Mouse (Mus musculus) c-Kit-positive CD71-positive TER-119-negative erythroid progenitor cells, embryonic 14.5 days (primary cell): ENCODE measurements around the gene Mtg1.

Experiments used
- DNase-seq: peaks from one replicate; pipeline ENCODE4 v3.0.0-alpha.2; 2013; ENCODE audit warnings: low read depth

Mtg1 gene

GRCm38 (mm10) chr7:140188391-140189328 lies 51.3 kb downstream of the Mtg1 start:
- peak; percentile 70 for DNase-seq

- DNase-seq = no peak
Measured at GRCm38 (mm10) chr7:140190435-140190834, 53.1 kb downstream of the Mtg1 start.

- DNase-seq = no peak
Measured at GRCm38 (mm10) chr7:140192445-140192844, 55.1 kb downstream of the Mtg1 start.

DNA sequence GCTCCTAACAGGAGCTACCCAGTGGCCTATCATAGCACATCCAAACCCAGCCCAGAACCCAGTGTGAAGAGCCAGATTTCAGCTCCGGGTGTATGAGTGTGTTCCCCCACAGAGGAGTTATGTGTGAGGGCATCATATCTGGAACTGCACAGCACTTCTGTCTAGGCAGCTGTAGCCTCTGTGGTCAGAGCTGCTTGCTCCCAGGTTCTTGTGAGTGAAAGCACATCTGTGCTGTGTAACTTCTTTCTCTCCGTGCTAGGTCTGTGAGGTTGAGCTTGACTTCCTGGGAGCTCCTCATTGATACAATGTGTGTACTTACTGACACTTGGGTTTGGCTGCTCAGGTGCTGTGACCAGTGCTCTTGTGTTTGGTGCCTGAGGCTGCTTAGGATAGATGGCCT lies 55.5 kb downstream of the Mtg1 start:
- no peak for DNase-seq

GRCm38 (mm10) chr7:140194031-140194430 lies 56.7 kb downstream of the Mtg1 start:
- DNase-seq = no peak

DNA sequence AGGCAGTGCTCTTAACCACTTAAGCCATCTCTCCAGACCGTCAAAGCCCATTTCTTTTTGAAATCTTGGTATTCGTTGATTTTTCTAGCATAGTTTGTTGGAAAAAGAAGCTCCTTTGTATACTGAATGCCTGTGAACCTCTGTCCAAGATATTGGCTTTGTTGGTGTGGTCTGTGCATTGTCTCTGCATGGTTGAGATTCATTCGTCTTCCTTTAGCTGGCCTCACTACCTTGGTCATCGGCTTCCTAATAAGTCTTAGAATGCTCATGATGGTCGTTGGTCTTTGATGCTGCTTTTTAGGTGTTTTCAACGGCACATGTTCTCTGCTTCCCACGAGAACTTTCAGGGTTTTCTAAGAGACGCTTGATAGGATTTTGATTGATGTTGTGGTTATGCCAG lies 58.6 kb downstream of the Mtg1 start:
- DNase-seq = no peak
